Mouse (Mus musculus) intestine, embryonic 15.5 days (tissue): ENCODE results near the gene Mllt11. TPM values are rescaled to one million over a fixed set of nuclear protein-coding genes. Genes with fewer than 3 reads are reported as not detected.

ENCODE experiments used
- ATAC-seq: fragments of 200-750 bp; cut with Nextera tagmentation; 2 replicates; pipeline ENCODE4 v1.8.0; 2017; ENCODE audit warnings: moderate TSS enrichment, moderate library complexity
- H3K27ac ChIP-seq: fragments of 300-500 bp; sonication (generic); 2 replicates; pipeline ENCODE4 v1.5.1; 2015; ENCODE audit warnings: mild to moderate bottlenecking, inconsistent platforms
- H3K27me3 ChIP-seq: fragments of 300-500 bp; sonication (generic); replicated peaks from 2 replicates; pipeline ENCODE4 v1.6.1; 2015; ENCODE audit warnings: inconsistent platforms
- H3K36me3 ChIP-seq: fragments of 300-500 bp; sonication (generic); 2 replicates; pipeline ENCODE4 v1.6.1; 2015; ENCODE audit warnings: inconsistent platforms
- H3K4me1 ChIP-seq: fragments of 300-500 bp; sonication (generic); replicated peaks from 2 replicates; pipeline ENCODE4 v1.6.1; 2015; ENCODE audit warnings: inconsistent platforms
- H3K4me2 ChIP-seq: fragments of 300-500 bp; sonication (generic); replicated peaks from 2 replicates; pipeline ENCODE4 v1.6.1; 2015; ENCODE audit warnings: mild to moderate bottlenecking, inconsistent platforms
- H3K4me3 ChIP-seq: fragments of 300-500 bp; sonication (generic); replicated peaks from 2 replicates; pipeline ENCODE4 v1.5.1; 2015; ENCODE audit warnings: inconsistent platforms
- H3K9ac ChIP-seq: fragments of 300-500 bp; sonication (generic); 2 replicates; pipeline ENCODE4 v1.6.1; 2015; ENCODE audit warnings: inconsistent platforms
- H3K9me3 ChIP-seq: fragments of 300-500 bp; sonication (generic); 2 replicates; pipeline ENCODE4 v1.6.1; 2016; ENCODE audit warnings: inconsistent platforms
- WGBS: fragments of 180-500 bp; shearing (Covaris S2); methylation state at CpG from one replicate; pipeline ENCODE4 v1.1.7; 2015; 5-methylcytosine and 5-hydroxymethylcytosine counted together
- polyA plus RNA-seq: library from polyadenylated mRNA; unstranded; fragments of >200 nt; fragmentation: Nextera tagmentation; extraction: Ambion mirVana; gene quantifications from 2 replicates; pipeline ENCODE4 v1.2.1, GENCODE M21; 2015

Mllt11 gene
- polyA plus RNA-seq, 1 experiment from 2014 or later: 20.2 TPM

DNA sequence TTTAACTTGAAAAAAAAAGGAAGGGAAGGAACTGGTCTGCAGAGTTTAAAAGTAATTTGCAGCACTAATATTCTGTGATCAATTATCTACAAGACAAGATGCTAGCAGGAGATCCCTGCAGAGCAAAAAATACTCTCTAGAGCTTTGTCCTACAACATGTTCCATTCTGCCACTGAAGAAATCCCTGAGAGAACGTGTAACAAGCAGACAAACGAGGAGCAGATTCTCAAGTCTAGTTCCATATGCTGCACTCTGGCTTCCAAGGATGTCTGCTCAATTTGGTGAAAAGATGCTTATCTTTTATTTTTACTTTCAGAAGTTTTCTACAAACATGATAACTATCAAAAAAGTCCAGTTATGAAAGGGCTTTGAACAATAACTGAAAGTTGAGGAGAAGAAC is 31.4 kb downstream of the Mllt11 start:
- Histone ChIP-seq H3K4me2 (no peak overlapping the region), H3K9me3 (no peaks in the 10 kb centered on the region), H3K4me1 (no peaks in the 10 kb centered on the region), H3K36me3 (peaks cover 62% of the 10 kb centered on the region), H3K27ac (no peak overlapping the region), H3K27me3 (no peaks in the 10 kb centered on the region), H3K4me3 (no peak overlapping the region), H3K9ac (no peak overlapping the region)
- ATAC-seq: no peak
- WGBS: 87% methylated on average over 2 of the region's 2 CpGs

DNA sequence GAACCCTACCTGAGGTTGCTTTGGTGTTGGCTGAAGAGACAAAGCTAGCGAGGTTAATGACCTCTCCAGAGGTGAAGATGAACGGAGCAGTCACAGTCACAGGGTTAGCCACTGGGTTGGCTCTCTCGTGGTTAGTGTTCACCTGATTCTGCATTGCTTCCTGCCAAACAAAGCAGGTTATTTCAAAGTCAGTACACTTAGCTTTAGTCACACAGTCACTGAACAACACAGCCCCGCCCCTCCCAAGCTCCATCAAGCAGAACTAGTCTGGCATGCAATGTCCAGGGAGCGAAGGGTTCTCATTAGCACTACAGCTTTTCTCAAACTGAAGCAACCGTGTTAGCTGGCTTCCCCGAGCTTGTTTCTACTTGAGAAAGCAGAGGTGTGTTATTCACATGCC is 31.8 kb downstream of the Mllt11 start:
- Histone ChIP-seq H3K36me3 (peaks cover 62% of the 10 kb centered on the region), H3K9me3 (no peaks in the 10 kb centered on the region)
- no peak for ATAC-seq

DNA sequence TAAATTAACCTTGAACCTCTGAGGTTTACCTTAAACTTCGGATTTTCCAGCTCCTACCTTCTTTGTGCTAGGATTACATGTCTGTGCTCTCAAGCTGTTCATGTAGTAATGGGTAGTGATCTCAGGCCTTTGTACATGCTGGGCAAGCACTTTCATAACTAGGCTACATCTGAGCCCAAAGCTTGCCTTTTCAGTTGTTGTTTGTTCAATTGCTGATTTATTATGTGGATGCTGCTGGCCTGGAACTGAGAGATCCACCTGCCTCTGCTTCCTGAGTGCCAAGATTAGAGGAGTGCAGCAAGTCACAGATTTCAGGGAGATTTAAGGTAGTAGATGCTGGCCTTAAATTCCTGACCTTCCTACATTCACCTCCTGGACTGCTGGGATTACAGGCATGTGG is 32.9 kb downstream of the Mllt11 start:
- Histone ChIP-seq H3K9ac (no peak overlapping the region), H3K36me3 (peaks cover 56% of the 10 kb centered on the region), H3K4me1 (no peaks in the 10 kb centered on the region), H3K9me3 (no peaks in the 10 kb centered on the region), H3K4me2 (no peak overlapping the region), H3K27ac (no peak overlapping the region), H3K4me3 (no peak overlapping the region), H3K27me3 (no peaks in the 10 kb centered on the region)
- no peak for ATAC-seq
- 67% methylated on average over 1 of the region's 1 CpGs for WGBS

More for the DNA sequence above, 31.8 kb downstream of the Mllt11 start:
- Histone ChIP-seq H3K4me1 (no peaks in the 10 kb centered on the region), H3K27ac (no peak overlapping the region), H3K9ac (no peak overlapping the region), H3K4me2 (no peak overlapping the region), H3K27me3 (no peaks in the 10 kb centered on the region), H3K4me3 (no peak overlapping the region)
- 89% methylated on average over 7 of the region's 7 CpGs for WGBS

GRCm38 (mm10) chr3:95195772-95196171 is 36.2 kb downstream of the Mllt11 start:
- 84% methylated on average over 2 of the region's 2 CpGs for WGBS
- Histone ChIP-seq H3K36me3 (peaks cover 32% of the 10 kb centered on the region), H3K4me3 (no peak overlapping the region), H3K9ac (no peak overlapping the region), H3K27ac (no peak overlapping the region), H3K9me3 (no peaks in the 10 kb centered on the region), H3K4me1 (no peaks in the 10 kb centered on the region), H3K4me2 (no peak overlapping the region), H3K27me3 (no peaks in the 10 kb centered on the region)
- no peak for ATAC-seq

GRCm38 (mm10) chr3:95194721-95195135 is 37.2 kb downstream of the Mllt11 start:
- 82% methylated on average over 6 of the region's 6 CpGs for WGBS
- no peaks in the 10 kb centered on the region for H3K9me3 ChIP-seq
- no peak for ATAC-seq
- H3K4me1 ChIP-seq: no peaks in the 10 kb centered on the region
- no peaks in the 10 kb centered on the region for H3K27me3 ChIP-seq
- no peak overlapping the region for H3K4me2 ChIP-seq
- H3K9ac ChIP-seq: no peak overlapping the region
- H3K36me3 ChIP-seq: peaks cover 31% of the 10 kb centered on the region
- H3K27ac ChIP-seq: no peak overlapping the region
- no peak overlapping the region for H3K4me3 ChIP-seq

DNA sequence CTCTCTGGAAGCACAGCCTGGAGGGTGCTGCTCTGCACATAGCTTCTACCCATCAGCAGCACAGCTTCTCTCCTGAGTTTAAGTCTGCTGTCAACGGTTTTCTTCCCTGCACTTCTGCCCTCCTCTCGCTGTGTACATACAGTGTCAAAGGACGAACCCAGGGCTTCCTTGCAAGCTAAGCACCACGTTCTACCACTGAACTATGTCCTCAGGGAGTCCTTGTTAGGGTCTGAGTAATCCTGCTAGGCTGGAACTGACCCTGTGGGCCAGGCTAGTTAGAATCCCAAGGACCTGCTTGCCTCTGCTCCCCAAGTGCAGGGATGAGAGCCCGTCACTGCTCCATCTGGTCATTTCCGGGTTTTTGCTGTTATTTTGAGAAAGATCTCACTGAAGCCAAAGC is 45.1 kb downstream of the Mllt11 start:
- Histone ChIP-seq H3K4me1 (no peaks in the 10 kb centered on the region), H3K27ac (no peak overlapping the region), H3K4me2 (no peak overlapping the region), H3K27me3 (no peaks in the 10 kb centered on the region), H3K36me3 (peaks cover 34% of the 10 kb centered on the region), H3K9ac (no peak overlapping the region), H3K9me3 (no peaks in the 10 kb centered on the region), H3K4me3 (no peak overlapping the region)
- ATAC-seq: no peak
- WGBS: 86% methylated on average over 6 of the region's 6 CpGs

GRCm38 (mm10) chr3:95186100-95186499 is 45.9 kb downstream of the Mllt11 start:
- peaks cover 34% of the 10 kb centered on the region for H3K36me3 ChIP-seq
- 88% methylated on average over 2 of the region's 2 CpGs for WGBS
- H3K27me3 ChIP-seq: no peaks in the 10 kb centered on the region
- no peak overlapping the region for H3K4me3 ChIP-seq
- H3K4me1 ChIP-seq: no peaks in the 10 kb centered on the region
- no peak overlapping the region for H3K4me2 ChIP-seq
- ATAC-seq: no peak
- H3K27ac ChIP-seq: no peak overlapping the region
- H3K9ac ChIP-seq: no peak overlapping the region
- no peaks in the 10 kb centered on the region for H3K9me3 ChIP-seq

GRCm38 (mm10) chr3:95184796-95185577 is 47.0 kb downstream of the Mllt11 start:
- Histone ChIP-seq H3K4me1 (no peaks in the 10 kb centered on the region), H3K9ac (no peak overlapping the region), H3K36me3 (peaks cover 29% of the 10 kb centered on the region), H3K27me3 (no peaks in the 10 kb centered on the region), H3K4me2 (no peak overlapping the region), H3K27ac (no peak overlapping the region), H3K4me3 (no peak overlapping the region), H3K9me3 (no peaks in the 10 kb centered on the region)
- ATAC-seq: no peak
- WGBS: 91% methylated on average over 9 of the region's 9 CpGs

DNA sequence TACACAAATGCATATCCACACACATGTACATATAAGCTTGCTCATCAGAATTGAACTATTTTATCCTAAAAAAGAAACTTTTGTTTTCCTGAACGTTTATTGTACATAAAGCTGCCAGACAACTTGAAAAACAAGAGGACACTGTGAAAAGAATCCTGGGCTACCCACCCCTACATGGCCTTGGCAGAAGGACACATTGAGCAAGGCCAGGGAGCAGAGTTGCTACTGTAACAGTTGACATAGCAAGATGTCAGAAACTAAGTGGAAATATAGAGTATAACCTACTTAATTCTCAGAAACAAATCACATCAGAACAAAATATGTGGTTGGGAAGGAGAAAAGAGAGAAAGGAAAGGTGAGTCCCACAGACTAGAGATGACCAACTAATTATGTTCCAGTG is 50.1 kb downstream of the Mllt11 start:
- ATAC-seq: no peak
- H3K4me3 ChIP-seq: no peak overlapping the region
- WGBS: 50% methylated on average over 1 of the region's 1 CpGs
- H3K4me1 ChIP-seq: no peaks in the 10 kb centered on the region
- H3K9ac ChIP-seq: no peak overlapping the region
- no peaks in the 10 kb centered on the region for H3K27me3 ChIP-seq
- H3K4me2 ChIP-seq: no peak overlapping the region
- no peak overlapping the region for H3K27ac ChIP-seq
- H3K9me3 ChIP-seq: no peaks in the 10 kb centered on the region
- H3K36me3 ChIP-seq: peaks cover 16% of the 10 kb centered on the region

GRCm38 (mm10) chr3:95179890-95180289 is 52.1 kb downstream of the Mllt11 start:
- Histone ChIP-seq H3K27me3 (no peaks in the 10 kb centered on the region), H3K27ac (no peak overlapping the region), H3K4me3 (no peak overlapping the region), H3K4me2 (no peak overlapping the region), H3K9me3 (no peaks in the 10 kb centered on the region), H3K9ac (no peak overlapping the region), H3K4me1 (no peaks in the 10 kb centered on the region), H3K36me3 (peaks cover 9% of the 10 kb centered on the region; the same call in 1 of the 2 replicates)
- ATAC-seq: no peak
- WGBS: 56% methylated on average over 3 of the region's 3 CpGs

- no peak overlapping the region for H3K4me2 ChIP-seq
- ATAC-seq: no peak
- no peak overlapping the region for H3K4me3 ChIP-seq
- H3K4me1 ChIP-seq: 0 out of 2 replicates have a peak, but pooled peaks cover under 1% of the 10 kb centered on the region
- H3K36me3 ChIP-seq: 0 out of 2 replicates have a peak, but pooled peaks cover 2% of the 10 kb centered on the region
- H3K27me3 ChIP-seq: 0 out of 2 replicates have a peak, but pooled peaks cover 3% of the 10 kb centered on the region
- 87% methylated on average over 5 of the region's 5 CpGs for WGBS
- H3K9ac ChIP-seq: no peak overlapping the region
- no peak overlapping the region for H3K27ac ChIP-seq
- no peaks in the 10 kb centered on the region for H3K9me3 ChIP-seq
Measured at GRCm38 (mm10) chr3:95178948-95179347, 53.0 kb downstream of the Mllt11 start.

DNA sequence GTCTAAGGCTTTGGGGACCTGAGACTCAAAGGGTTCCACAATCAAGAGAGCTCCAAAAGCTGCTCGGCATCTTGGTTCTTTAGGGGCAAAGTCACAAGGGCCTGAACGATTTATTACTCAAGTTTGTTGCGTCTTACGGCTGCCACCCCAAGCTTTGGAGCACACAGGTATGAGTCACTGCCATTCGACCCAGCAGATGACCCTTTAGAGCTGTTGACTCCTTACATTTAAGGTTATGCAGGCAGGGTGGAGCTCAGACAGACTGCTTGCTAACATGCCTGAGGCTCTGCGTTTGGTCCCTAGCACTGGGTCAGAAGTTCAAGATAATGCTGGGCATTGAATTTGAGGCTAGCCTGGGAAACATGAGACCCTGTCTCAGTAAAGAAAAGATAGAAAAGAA is 54.4 kb downstream of the Mllt11 start:
- peak; percentile 77 for ATAC-seq
- 0 out of 2 replicates have a peak, but pooled peaks cover 10% of the 10 kb centered on the region for H3K4me1 ChIP-seq
- H3K9me3 ChIP-seq: no peaks in the 10 kb centered on the region
- no peaks in the 10 kb centered on the region for H3K36me3 ChIP-seq
- no peak overlapping the region for H3K4me2 ChIP-seq
- H3K27ac ChIP-seq: 0 out of 2 replicates have a peak overlapping the region, but pooled peaks have one; percentile 32
- H3K9ac ChIP-seq: no peak overlapping the region
- no peak overlapping the region for H3K4me3 ChIP-seq
- H3K27me3 ChIP-seq: peaks cover 8% of the 10 kb centered on the region
- WGBS: 46% methylated on average over 6 of the region's 6 CpGs

- H3K27ac ChIP-seq: no peak overlapping the region
- H3K4me1 ChIP-seq: 0 out of 2 replicates have a peak, but pooled peaks cover 10% of the 10 kb centered on the region
- 68% methylated on average over 3 of the region's 3 CpGs for WGBS
- H3K9ac ChIP-seq: no peak overlapping the region
- H3K36me3 ChIP-seq: peaks cover 7% of the 10 kb centered on the region; the same call in 1 of the 2 replicates
- ATAC-seq: no peak
- no peak overlapping the region for H3K4me3 ChIP-seq
- H3K4me2 ChIP-seq: no peak overlapping the region
- H3K27me3 ChIP-seq: peaks cover 19% of the 10 kb centered on the region
- H3K9me3 ChIP-seq: no peaks in the 10 kb centered on the region
Measured at GRCm38 (mm10) chr3:95176500-95176899, 55.5 kb downstream of the Mllt11 start.
